Mouse (Mus musculus): ENCODE data around the gene Smim14.

- TF ChIP-seq CTCF (IDR thresholded peaks at IDR 0.05; ENCODE audit: extremely low read depth, insufficient read depth, insufficient read length, insufficient replicate concordance) (no peak), POLR2A (IDR thresholded peaks at IDR 0.05; ENCODE audit: low read depth, low read length) (no peak)
Observed at GRCm38 (mm10) chr5:65487381-65487780, 49.6 kb downstream of the Smim14 start.

Measured in spleen, adult 2 months (tissue).